Mouse (Mus musculus) adrenal gland, adult (tissue): ENCODE data around the gene Tpst1.

Experiments
- DNase-seq, 2 experiments: peaks; one replicate each; pipeline ENCODE4 v3.0.0; 2022 to 2023; ENCODE audit warnings: low spot score in 1 of 2; ENCODE audit not compliant: inconsistent age in 2 of 2

The Tpst1 gene

GRCm38 (mm10) chr5:130141138-130141537 lies 68.0 kb downstream of the Tpst1 start:
- DNase-seq: no peak

GRCm38 (mm10) chr5:130142041-130142440 lies 68.9 kb downstream of the Tpst1 start:
- peak; percentile 60 to 79 for DNase-seq

- DNase-seq: peak in 1 of 2 experiments; percentile 51
These were observed 70.0 kb downstream of the Tpst1 start for GRCm38 (mm10) chr5:130143101-130143500.

GRCm38 (mm10) chr5:130143977-130144333 lies 70.8 kb downstream of the Tpst1 start:
- DNase-seq: peak; percentile 92 to 95

GRCm38 (mm10) chr5:130144334-130145312 lies 71.5 kb downstream of the Tpst1 start, which contains the start of gene Kctd7:
Gene Kctd7, plus strand, starts transcription at chr5:130144861.
- DNase-seq: peak; percentile 98 to 99

- peak; percentile 62 to 76 for DNase-seq
These were observed 72.8 kb downstream of the Tpst1 start for GRCm38 (mm10) chr5:130145961-130146360.

- no peak for DNase-seq
These were observed 76.7 kb downstream of the Tpst1 start for GRCm38 (mm10) chr5:130149726-130150310.

GRCm38 (mm10) chr5:130154286-130154685 lies 81.2 kb downstream of the Tpst1 start:
- no peak for DNase-seq

- DNase-seq: no peak
These were observed 85.4 kb downstream of the Tpst1 start for GRCm38 (mm10) chr5:130158545-130158944.

GRCm38 (mm10) chr5:130159761-130160201 lies 86.7 kb downstream of the Tpst1 start:
- DNase-seq: no peak

GRCm38 (mm10) chr5:130163670-130164069 lies 90.5 kb downstream of the Tpst1 start:
- peak; percentile 79 to 93 for DNase-seq

- DNase-seq: no peak
These were observed 92.1 kb downstream of the Tpst1 start for GRCm38 (mm10) chr5:130165213-130165612.

- DNase-seq: no peak
These were observed 96.0 kb downstream of the Tpst1 start for GRCm38 (mm10) chr5:130169109-130169508.

GRCm38 (mm10) chr5:130170666-130171422 lies 97.7 kb downstream of the Tpst1 start:
- DNase-seq: no peak

GRCm38 (mm10) chr5:130171423-130171954 lies 98.4 kb downstream of the Tpst1 start, which contains the start of gene Rabgef1:
Gene Rabgef1, plus strand, starts transcription at chr5:130171798.
- peak; percentile 97 to 99 for DNase-seq

- peak in 1 of 2 experiments; percentile 91 for DNase-seq
These were observed 99.0 kb downstream of the Tpst1 start for GRCm38 (mm10) chr5:130171956-130172601.

- peak in 1 of 2 experiments; percentile 53 for DNase-seq
These were observed 99.9 kb downstream of the Tpst1 start for GRCm38 (mm10) chr5:130173012-130173411.

GRCm38 (mm10) chr5:130177871-130178270 lies 104.7 kb downstream of the Tpst1 start:
- peak in 1 of 2 experiments; percentile 48 for DNase-seq

GRCm38 (mm10) chr5:130180362-130180761 lies 107.2 kb downstream of the Tpst1 start:
- no peak for DNase-seq
